Comparison of ENCODE assay signal across 19 mouse cellular contexts in genomic region chr9:90245206-90245605, GRCm38 (mm10). TPM values are rescaled to one million over a fixed set of nuclear protein-coding genes. Genes with fewer than 3 reads are reported as not detected.
DNase-seq lines count a peak whose midpoint lies in the region; ATAC-seq and TF ChIP-seq lines count a peak whose summit lies in the region.
"Had no signal": no experiment of that assay in that cellular context is flagged by ENCODE, and none has a peak within 500 bp of the region (broad histone marks: within the 10 kb centered on the region; RNA-seq: fewer than 3 reads in every experiment).

No protein-coding gene starts in this region.

- 50% methylated on average over 6 of the region's 6 CpGs for WGBS in liver, embryonic 11.5 days
- 47% methylated on average over 6 of the region's 6 CpGs for WGBS in liver, postnatal 0 days (ENCODE audit: insufficient replicate concordance)
- WGBS in kidney, embryonic 16.5 days: 89% methylated on average over 6 of the region's 6 CpGs

- H3K9ac ChIP-seq in liver, embryonic 11.5 days (ENCODE audit: low read depth, low read length): peak overlapping the region; percentile 2; the same call in 1 of the 2 replicates
- H3K9ac ChIP-seq in liver, postnatal 0 days (replicated peaks): no peak overlapping the region
- no peak overlapping the region for H3K9ac ChIP-seq in kidney, embryonic 16.5 days (replicated peaks; ENCODE audit: low read length)
- H3K9ac ChIP-seq: neural tube, embryonic 15.5 days; stomach, embryonic 15.5 days had no signal

- H3K4me1 ChIP-seq in liver, embryonic 11.5 days (replicated peaks; ENCODE audit: control insufficient read depth, insufficient read depth, low read length): peaks cover 57% of the 10 kb centered on the region
- peaks cover 69% of the 10 kb centered on the region for H3K4me1 ChIP-seq in liver, postnatal 0 days (ENCODE audit: insufficient read depth)
- H3K4me1 ChIP-seq in kidney, embryonic 16.5 days (ENCODE audit: insufficient read depth, low read length): no peaks in the 10 kb centered on the region
- H3K4me1 ChIP-seq: neural tube, embryonic 15.5 days had no signal

- no peak overlapping the region for H3K4me3 ChIP-seq in liver, embryonic 11.5 days (ENCODE audit: low read depth, low read length)
- H3K4me3 ChIP-seq in liver, postnatal 0 days (ENCODE audit: low read depth, low read length): no peak overlapping the region
- no peak overlapping the region for H3K4me3 ChIP-seq in kidney, embryonic 16.5 days (ENCODE audit: low read length)
- H3K4me3 ChIP-seq: heart, adult 2 months; neural tube, embryonic 15.5 days; stomach, embryonic 15.5 days had no signal

- H3K36me3 ChIP-seq in liver, embryonic 11.5 days (ENCODE audit: control insufficient read depth, insufficient read depth, low read length): peaks cover 7% of the 10 kb centered on the region; the same call in 1 of the 2 replicates
- H3K36me3 ChIP-seq in liver, postnatal 0 days (replicated peaks; ENCODE audit: insufficient read depth, low read length): peaks cover 39% of the 10 kb centered on the region
- peaks cover 5% of the 10 kb centered on the region for H3K36me3 ChIP-seq in kidney, embryonic 16.5 days (ENCODE audit: insufficient read depth, low read length)
- H3K36me3 ChIP-seq: G1E had no signal

- TF ChIP-seq EP300 in liver, postnatal 0 days (IDR thresholded peaks at IDR 0.05; ENCODE audit: low read depth): peak; percentile 52; the same call in 1 of the 2 replicates

- no peak for DNase-seq in liver, embryonic 11.5 days (ENCODE audit: low spot score)
- DNase-seq in liver: no peak
- no peak for DNase-seq in liver, postnatal 0 days
- DNase-seq in kidney, postnatal 36 days: no peak
- DNase-seq in left cerebral cortex, postnatal 25 days (ENCODE audit: low spot score in 2 of 2): no peak
- DNase-seq: adrenal gland, postnatal 25 days; B cell, adult 2 months; cerebellum, adult 9-11 months; heart, adult 2 months; kidney, postnatal 10 days; layer of hippocampus, adult 9-11 months; lung, adult 18-20 months had no signal

- peak overlapping the region; percentile 36; the same call in 1 of the 2 replicates for H3K27ac ChIP-seq in liver, embryonic 11.5 days (ENCODE audit: low read depth, low read length)
- peak overlapping the region; percentile 87 for H3K27ac ChIP-seq in liver, postnatal 0 days (ENCODE audit: low read depth)
- no peak overlapping the region for H3K27ac ChIP-seq in kidney, embryonic 16.5 days (ENCODE audit: low read length)
- H3K27ac ChIP-seq: heart, adult 2 months; hindbrain, postnatal 0 days; neural tube, embryonic 15.5 days; stomach, embryonic 15.5 days had no signal

- no peak for TF ChIP-seq CTCF in liver, postnatal 0 days (IDR thresholded peaks at IDR 0.05; ENCODE audit: low read depth)

- H3K9me3 ChIP-seq in liver, embryonic 11.5 days (ENCODE audit: control insufficient read depth, low read length): no peaks in the 10 kb centered on the region
- no peaks in the 10 kb centered on the region for H3K9me3 ChIP-seq in liver, postnatal 0 days (ENCODE audit: low read length)
- H3K9me3 ChIP-seq in kidney, embryonic 16.5 days (ENCODE audit: low read length): no peaks in the 10 kb centered on the region
- H3K9me3 ChIP-seq: neural tube, embryonic 15.5 days; stomach, embryonic 15.5 days had no signal

- ATAC-seq in liver, embryonic 11.5 days (replicated peaks; ENCODE audit: low FRiP score): no peak
- ATAC-seq in granulocyte monocyte progenitor cell, adult 5-6 weeks (replicated peaks; ENCODE audit: poor library complexity, severe bottlenecking): peak; percentile 56
- 0 out of 2 replicates have a peak, but pooled peaks have one; percentile 2 for ATAC-seq in liver, postnatal 0 days
- ATAC-seq in kidney, embryonic 16.5 days (ENCODE audit: low FRiP score, low TSS enrichment): no peak
- ATAC-seq: forebrain, embryonic 14.5 days; hindbrain, postnatal 0 days had no signal

- intact Hi-C loops in left cerebral cortex, postnatal 25 days (cut with DNase I): no loop called here

- no peak overlapping the region for H3K4me2 ChIP-seq in liver, embryonic 11.5 days
- no peak overlapping the region for H3K4me2 ChIP-seq in liver, postnatal 0 days (ENCODE audit: low read depth, low read length)
- no peak overlapping the region for H3K4me2 ChIP-seq in kidney, embryonic 16.5 days (replicated peaks; ENCODE audit: low read depth, low read length)
- H3K4me2 ChIP-seq: neural tube, embryonic 15.5 days; stomach, embryonic 15.5 days had no signal

- no peaks in the 10 kb centered on the region for H3K27me3 ChIP-seq in liver, embryonic 11.5 days (replicated peaks; ENCODE audit: control insufficient read depth, insufficient read depth, low read length)
- H3K27me3 ChIP-seq in liver, postnatal 0 days (ENCODE audit: insufficient read depth, low read length): no peaks in the 10 kb centered on the region
- no peaks in the 10 kb centered on the region for H3K27me3 ChIP-seq in kidney, embryonic 16.5 days (ENCODE audit: insufficient read depth, low read length)
- H3K27me3 ChIP-seq: neural tube, embryonic 15.5 days; stomach, embryonic 15.5 days had no signal

RNA-seq across cellular contexts. Expression of gene Tbc1d2b, which starts 25.4 kb away (rescaled TPM):
- 13.2 and 14.2 TPM in 2 replicates for polyA plus RNA-seq in liver, embryonic 11.5 days (2014; fragmentation: Nextera tagmentation; extraction: Ambion mirVana)
- 61.2 and 68.0 TPM in 2 replicates for total RNA-seq in granulocyte monocyte progenitor cell, adult 5-6 weeks (2014; fragmentation: Nextera tagmentation)
- 48.0 and 51.9 TPM in 2 replicates for total RNA-seq in granulocyte monocyte progenitor cell, adult 5-6 weeks (2017)
- 5.1 and 6.2 TPM in 2 replicates for polyA plus RNA-seq in liver, postnatal 0 days (2015; fragmentation: Nextera tagmentation; extraction: Ambion mirVana)
- 12.8 and 12.9 TPM in 2 replicates for polyA plus RNA-seq in kidney, embryonic 16.5 days (2015; fragmentation: Nextera tagmentation; extraction: Ambion mirVana)
- 10 to 100 TPM in 1 of 2 experiments, 1 to 10 TPM in 1; 8.9 to 11.6 TPM for total RNA-seq in left cerebral cortex, postnatal 25 days (2021)

Comparison
In these comparisons a context has a peak if more than half of its experiments do, and no peak if none do; other contexts are left out.
1. ATAC-seq: peak in granulocyte monocyte progenitor cell, adult 5-6 weeks (single experiment) and liver, postnatal 0 days (single experiment); none in liver, embryonic 11.5 days (single experiment) and kidney, embryonic 16.5 days (single experiment).